Mouse (Mus musculus) naive thymus-derived CD4-positive, alpha-beta T cell, adult 2 months (primary cell): ENCODE data around the gene Vmn2r42.
"Not testable (repeated sequence)": the region's sequence is repeated elsewhere in the genome, so short reads cannot be mapped to it uniquely, and the experiment has no call there.

Experiments
- DNase-seq: peaks from one replicate; pipeline ENCODE4 v3.0.0-alpha.2; 2011; ENCODE audit warnings: low read depth

The Vmn2r42 gene

DNA sequence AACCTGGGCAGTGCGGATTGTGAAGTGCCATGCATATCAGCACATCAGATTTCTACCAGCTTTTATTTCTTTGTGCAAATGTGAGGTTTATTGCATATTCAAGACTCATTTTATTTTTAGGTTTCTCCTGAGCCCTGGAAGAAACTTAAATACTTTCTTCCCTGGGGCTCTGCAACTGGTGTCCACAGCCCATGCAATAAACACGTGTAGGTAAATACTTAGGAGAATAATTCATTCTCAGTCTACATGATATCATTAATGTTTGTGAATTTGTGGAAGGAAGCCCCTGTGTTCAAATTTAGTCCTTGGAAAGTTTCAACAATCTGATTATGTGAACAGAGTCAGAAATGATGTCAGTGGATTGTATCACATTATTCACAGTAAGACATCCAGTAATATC lies at the start of gene Vmn2r42:
Vmn2r42 (minus strand) TSS at position 101 of the 400 bp plus-strand sequence.
- not testable (repeated sequence) for DNase-seq

DNA sequence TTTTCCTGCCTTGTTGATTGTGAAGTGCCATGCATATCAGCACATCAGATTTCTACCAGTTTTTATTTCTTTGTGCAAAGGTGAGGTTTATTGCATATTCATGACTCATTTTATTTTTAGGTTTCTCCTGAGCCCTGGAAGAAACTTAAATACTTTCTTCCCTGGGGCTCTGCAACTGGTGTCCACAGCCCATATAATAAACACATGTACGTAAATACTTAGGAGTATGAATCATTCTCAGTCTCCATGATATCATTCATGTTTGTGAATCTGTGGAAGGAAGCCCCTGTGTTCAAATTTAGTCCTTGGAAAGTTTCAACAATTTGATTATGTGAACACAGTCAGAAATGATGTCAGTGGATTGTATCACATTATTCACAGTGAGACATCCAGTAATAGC lies 38.6 kb downstream of the Vmn2r42 start, which contains the start of gene Vmn2r41:
Vmn2r41 (minus strand) TSS at position 101 of the 400 bp plus-strand sequence.
- DNase-seq: not testable (repeated sequence)
